Mouse (Mus musculus) granulocyte monocyte progenitor cell, adult 5-6 weeks (primary cell): Measurements from ENCODE around the gene Ubash3a. TPM values are rescaled to one million over a fixed set of nuclear protein-coding genes. Genes with fewer than 3 reads are reported as not detected.

Experiments
- total RNA-seq, 2 experiments: library from RNA; stranded (forward) in 1 of 2; stranded (reverse) in 1 of 2; fragments of 200-712, 200-1000 nt in 1 of 2; fragments of >200 nt in 1 of 2; fragmentation: Nextera tagmentation in 1 of 2; gene quantifications; 2 replicates each; pipeline ENCODE4 v1.2.3; 2014 to 2017

Gene Ubash3a
- total RNA-seq, 2 experiments from 2014 or later, result 36.4 to 39.5 TPM

Other genes with a start within 250 kb of the Ubash3a start
- gene Abcg1, start 150.2 kb upstream of the Ubash3a start, total RNA-seq (2014; fragmentation: Nextera tagmentation), result 8.7 and 15.9 TPM in 2 replicates
- gene Abcg1, start 150.2 kb upstream of the Ubash3a start, total RNA-seq (2017), result 7.6 and 9.0 TPM in 2 replicates
- not detected in 2 replicates for gene Tff3, start 78.2 kb upstream of the Ubash3a start, total RNA-seq (2014; fragmentation: Nextera tagmentation)
- gene Tff3, start 78.2 kb upstream of the Ubash3a start, total RNA-seq (2017), result not detected in 2 replicates
- not detected in 2 replicates for gene Tff2, start 63.6 kb upstream of the Ubash3a start, total RNA-seq (2014; fragmentation: Nextera tagmentation)
- not detected in 2 replicates for gene Tff2, start 63.6 kb upstream of the Ubash3a start, total RNA-seq (2017)
- gene Tff1, start 42.6 kb upstream of the Ubash3a start, total RNA-seq (2014; fragmentation: Nextera tagmentation), result not detected in 2 replicates
- gene Tff1, start 42.6 kb upstream of the Ubash3a start, total RNA-seq (2017), result not detected in 2 replicates
- 13.1 and 18.0 TPM in 2 replicates for gene Tmprss3, start 8.9 kb upstream of the Ubash3a start, total RNA-seq (2014; fragmentation: Nextera tagmentation)
- 2.6 and 3.7 TPM in 2 replicates for gene Tmprss3, start 8.9 kb upstream of the Ubash3a start, total RNA-seq (2017)
- gene Rsph1, start 69.5 kb downstream of the Ubash3a start, total RNA-seq (2014; fragmentation: Nextera tagmentation), result 3.6 TPM in 1 of 2 replicates, not detected in the other
- gene Rsph1, start 69.5 kb downstream of the Ubash3a start, total RNA-seq (2017), result 0.88 and 1.2 TPM in 2 replicates
- 6.2 and 8.0 TPM in 2 replicates for gene Slc37a1, start 78.9 kb downstream of the Ubash3a start, total RNA-seq (2014; fragmentation: Nextera tagmentation)
- 7.4 and 8.4 TPM in 2 replicates for gene Slc37a1, start 78.9 kb downstream of the Ubash3a start, total RNA-seq (2017)
- gene Pde9a, start 178.3 kb downstream of the Ubash3a start, total RNA-seq (2014; fragmentation: Nextera tagmentation), result 1.4 TPM in 1 of 2 replicates, not detected in the other
- not detected in 2 replicates for gene Pde9a, start 178.3 kb downstream of the Ubash3a start, total RNA-seq (2017)